Mouse (Mus musculus): ENCODE measurements around the gene Npy1r. TPM values are rescaled to one million over a fixed set of nuclear protein-coding genes. Genes with fewer than 3 reads are reported as not detected.

Gene Npy1r
- polyA plus RNA-seq, 1 experiment from 2014 or later: not detected

DNA sequence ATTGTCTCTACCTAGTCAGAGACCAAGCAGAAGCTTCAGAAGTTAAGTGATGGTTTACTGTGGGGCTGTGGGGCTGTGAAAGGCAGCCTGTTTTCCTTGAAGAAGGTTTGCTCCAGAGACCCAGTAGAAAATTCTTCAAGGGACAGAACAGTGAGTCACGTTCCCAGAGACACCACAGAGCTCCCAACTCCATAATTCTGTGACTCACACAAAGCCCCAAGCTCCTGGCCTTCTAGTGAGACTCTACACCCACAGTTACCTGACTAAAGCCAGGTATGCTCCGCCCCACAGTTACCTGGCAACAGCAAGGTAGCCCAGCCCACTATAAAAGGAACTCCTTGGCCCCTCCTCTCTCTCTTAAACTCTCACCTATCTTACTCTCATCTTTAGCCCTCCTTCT is 54.6 kb downstream of the Npy1r start:
- no peaks in the 10 kb centered on the region for H3K79me2 ChIP-seq (ENCODE audit: inconsistent target)
- no peak overlapping the region for H3K27ac ChIP-seq
- 60% methylated on average over 2 of the region's 2 CpGs for WGBS (ENCODE audit: missing documents)
- H3K4me3 ChIP-seq (ENCODE audit: inconsistent target): no peak overlapping the region
- H3K36me3 ChIP-seq (ENCODE audit: inconsistent target): no peaks in the 10 kb centered on the region

DNA sequence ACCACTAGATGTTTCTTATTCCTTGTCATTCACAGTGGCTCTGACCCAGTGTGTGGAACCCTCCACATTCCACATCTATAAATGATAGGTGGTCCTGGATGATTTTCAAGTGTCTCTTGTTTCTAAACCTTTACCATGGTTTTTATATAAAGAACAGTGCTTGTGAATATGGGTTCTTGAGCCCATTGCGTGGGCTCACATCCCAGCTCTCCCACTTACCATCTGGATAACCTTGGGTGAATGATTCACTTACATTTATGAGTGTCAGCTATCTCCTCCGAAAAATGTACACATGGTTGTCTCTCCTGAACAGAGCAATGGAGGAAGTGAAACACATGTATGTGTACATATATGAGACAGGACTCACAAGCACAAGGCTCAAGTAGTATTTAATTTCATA is 59.2 kb downstream of the Npy1r start:
- 93% methylated on average over 2 of the region's 2 CpGs for WGBS (ENCODE audit: missing documents)
- Histone ChIP-seq H3K27ac (no peak overlapping the region), H3K36me3 (ENCODE audit: inconsistent target) (no peaks in the 10 kb centered on the region), H3K79me2 (ENCODE audit: inconsistent target) (no peaks in the 10 kb centered on the region), H3K4me3 (ENCODE audit: inconsistent target) (no peak overlapping the region)

Other genes starting within 250 kb of the Npy1r start
- gene Tma16, start 210.7 kb upstream of the Npy1r start, polyA plus RNA-seq (2018): 4.4 to 8.5 TPM (median 6.1 TPM) in 3 replicates
- not detected in 3 replicates for gene Tktl2, start 185.4 kb upstream of the Npy1r start, polyA plus RNA-seq (2018)
- gene Npy5r, start 9.1 kb upstream of the Npy1r start, polyA plus RNA-seq (2018): not detected in 3 replicates
- 6.9 to 15.4 TPM (median 13.4 TPM) in 3 replicates for gene Naf1, start 163.0 kb downstream of the Npy1r start, polyA plus RNA-seq (2018)

Data from macrophage (primary cell).